Mouse (Mus musculus) yolk sac, embryonic 10.5 days (tissue): ENCODE results near the gene Rcor2.
A peak's percentile ranks its signal among the peaks of the same experiment; 100 is the strongest.

Experiments
- DNase-seq: peaks from one replicate; pipeline ENCODE4 v3.0.0-alpha.2; 2017; ENCODE audit warnings: low spot score

Rcor2 gene

DNA sequence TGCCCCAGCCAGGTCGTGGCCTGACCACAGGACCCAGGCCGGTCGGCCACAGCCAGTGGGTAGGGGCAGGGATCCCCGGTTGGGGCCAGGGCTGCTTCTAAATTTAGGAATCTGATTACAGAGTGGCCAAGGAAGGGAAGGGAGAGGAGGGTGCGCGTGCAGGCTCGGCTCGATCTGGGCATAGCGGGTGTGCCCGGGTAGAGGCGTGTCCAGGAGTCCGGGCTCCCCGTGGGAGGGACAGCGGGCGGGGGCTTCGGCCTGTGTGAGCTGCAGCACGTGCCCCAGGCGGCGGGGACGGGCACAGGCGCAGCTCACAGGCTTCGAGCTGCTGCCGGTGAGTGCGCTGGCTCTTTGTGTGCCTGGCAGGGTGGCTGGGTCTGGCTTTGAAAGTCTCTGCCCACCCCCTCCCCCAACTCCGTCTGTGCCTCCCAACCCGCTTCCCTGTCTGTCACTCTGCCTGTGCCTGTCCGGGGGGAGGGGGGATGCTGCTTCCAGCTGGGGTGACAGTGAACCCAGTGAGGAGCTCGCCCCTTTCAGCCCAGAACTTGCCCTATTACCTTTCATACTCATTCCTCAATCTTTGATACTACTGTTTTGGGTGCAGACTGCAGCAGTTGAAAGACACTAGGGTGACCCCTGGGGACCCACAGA is at the start of gene Rcor2:
Gene Rcor2, plus strand, starts transcription at position 235 of the 651 bp plus-strand sequence.
- DNase-seq: peak; percentile 51

DNA sequence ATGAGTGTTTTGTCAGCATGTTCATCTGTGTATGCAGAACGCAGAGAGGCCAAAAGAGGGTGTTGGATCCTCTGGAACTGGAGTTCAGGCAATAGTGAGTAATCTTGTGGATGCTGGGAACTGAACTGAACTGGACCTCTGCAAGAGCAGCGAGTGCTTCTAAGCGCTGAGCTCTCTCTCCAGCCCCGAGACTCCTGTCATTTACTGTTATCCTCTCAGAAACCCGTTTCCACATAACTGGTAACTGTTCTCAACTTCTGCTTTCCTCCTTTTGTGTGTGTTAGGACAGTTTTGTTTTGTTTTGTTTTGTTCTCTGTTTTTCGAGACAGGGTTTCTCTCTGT is 49.2 kb upstream of the Rcor2 start:
- DNase-seq: no peak

DNA sequence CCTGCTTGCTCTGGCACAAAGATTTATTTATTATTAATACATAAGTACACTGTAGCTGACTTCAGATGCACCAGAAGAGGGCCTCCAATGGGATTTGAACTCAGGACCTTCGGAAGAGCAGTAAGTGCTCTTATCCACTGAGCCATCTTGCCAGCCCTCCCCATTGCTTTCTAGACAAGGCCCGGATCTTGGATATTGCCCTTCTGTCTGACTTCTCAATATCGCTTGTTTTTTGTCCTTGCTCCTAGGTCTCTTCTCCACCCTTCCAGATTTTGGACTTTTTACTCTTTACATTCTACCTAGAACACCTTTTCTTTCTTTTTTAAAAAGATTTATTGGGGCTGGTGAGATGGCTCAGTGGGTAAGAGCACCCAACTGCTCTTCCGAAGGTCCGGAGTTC is 48.4 kb upstream of the Rcor2 start:
- no peak for DNase-seq

DNA sequence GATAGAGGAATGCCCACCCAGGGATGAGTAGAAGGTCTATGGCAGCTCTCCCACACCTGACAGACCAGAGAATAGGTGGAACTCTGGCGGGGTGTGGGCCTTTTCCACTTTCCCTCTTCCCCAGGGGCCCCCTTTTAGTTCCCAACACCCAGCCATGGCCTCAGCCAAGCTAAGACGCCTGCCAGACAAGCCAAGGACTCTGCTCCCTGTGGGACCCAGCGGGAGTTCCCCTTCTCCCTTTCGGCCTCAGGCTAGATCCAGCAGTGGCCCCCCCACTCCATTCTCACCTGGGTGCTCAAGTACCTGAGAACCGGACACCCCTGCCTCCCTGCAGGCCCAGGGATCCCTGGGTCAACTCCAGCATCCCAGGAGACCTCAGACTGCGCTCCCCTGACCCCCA is 44.9 kb upstream of the Rcor2 start:
- DNase-seq: no peak

DNA sequence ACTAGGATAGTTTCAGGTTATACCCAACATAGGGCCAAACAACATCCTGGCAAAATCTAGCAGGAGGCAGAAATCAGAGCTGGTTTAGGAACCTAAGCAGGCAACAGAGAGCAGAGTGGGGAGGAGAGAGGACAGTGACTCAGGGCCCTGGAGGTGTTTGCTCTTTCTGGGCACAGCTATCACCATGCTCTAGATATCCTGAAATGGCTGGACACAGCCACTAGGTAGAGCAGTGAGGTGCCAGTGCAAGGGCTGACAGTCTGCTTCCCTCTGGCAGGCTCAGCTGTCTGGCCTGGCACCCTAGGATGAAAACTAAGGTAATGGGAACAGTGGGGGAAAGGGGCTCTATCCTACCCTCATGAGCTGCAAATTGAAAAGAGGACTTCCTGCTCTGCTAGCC is 43.6 kb upstream of the Rcor2 start:
- DNase-seq: no peak

DNA sequence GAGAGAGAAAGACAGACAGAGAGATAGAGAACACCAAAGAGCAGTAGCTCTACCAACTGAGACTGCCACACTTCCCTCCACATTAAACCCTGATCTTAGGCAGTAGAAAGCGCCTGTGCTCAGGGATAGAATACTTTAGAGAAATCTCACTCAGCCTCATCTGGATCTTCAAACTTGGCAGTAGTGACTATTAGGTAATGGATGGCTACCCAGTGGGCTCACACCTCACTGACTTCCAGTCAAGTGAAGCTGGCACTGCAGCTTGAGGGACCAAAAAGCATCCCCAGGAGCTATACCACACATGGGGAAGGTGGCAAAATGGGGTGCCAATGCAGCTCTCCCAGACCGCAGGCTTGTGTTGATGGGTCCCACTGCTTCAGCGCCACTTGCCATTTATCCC is 42.9 kb upstream of the Rcor2 start:
- no peak for DNase-seq

DNA sequence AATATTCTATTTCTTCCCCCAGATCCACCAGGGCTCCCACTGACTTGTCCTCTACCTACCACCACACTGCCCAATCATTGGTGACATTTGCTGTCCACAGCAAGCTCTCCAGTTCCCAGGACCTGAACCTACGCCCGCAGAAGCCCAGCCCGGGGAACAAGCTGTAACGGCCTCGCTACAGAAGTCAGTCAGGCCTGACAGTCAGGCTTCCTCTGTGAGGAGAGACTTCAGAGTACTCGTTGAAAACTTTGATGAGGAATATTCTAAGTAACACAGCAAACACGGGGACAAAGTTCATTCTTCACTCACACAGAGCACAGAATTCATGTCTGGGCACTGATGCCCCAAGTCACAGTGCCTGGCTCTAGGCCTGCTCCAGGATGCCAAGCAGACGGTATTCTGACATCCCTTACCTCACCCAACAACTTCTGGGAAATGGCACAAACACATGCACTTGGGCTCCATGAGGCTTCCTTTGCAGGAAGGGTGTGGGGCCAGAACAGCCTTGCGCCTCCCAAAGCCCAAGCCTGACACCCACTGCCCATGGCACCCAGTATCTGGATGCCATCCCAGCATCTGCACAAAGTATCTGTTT is 41.9 kb upstream of the Rcor2 start:
- no peak for DNase-seq

DNA sequence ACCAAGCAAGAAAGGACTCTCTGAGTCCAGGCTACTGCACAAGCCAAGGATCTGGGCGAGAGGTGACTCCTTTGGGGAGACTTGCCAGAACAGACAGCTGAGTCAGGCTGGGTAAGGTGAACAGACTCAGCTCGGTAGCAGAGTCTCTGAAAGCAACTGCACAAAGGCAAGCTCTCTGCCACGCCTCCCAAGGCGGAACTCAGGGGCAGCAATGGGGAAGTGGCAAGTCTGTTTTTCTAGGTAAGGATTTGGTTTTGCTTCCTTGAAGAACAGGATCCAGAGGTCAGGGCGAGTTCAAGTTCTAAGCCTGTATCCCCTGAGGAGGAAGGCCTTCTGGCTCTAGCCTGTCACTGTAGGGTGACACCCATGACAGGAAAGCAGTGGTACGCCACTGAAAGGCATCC is 40.6 kb upstream of the Rcor2 start:
- no peak for DNase-seq

DNA sequence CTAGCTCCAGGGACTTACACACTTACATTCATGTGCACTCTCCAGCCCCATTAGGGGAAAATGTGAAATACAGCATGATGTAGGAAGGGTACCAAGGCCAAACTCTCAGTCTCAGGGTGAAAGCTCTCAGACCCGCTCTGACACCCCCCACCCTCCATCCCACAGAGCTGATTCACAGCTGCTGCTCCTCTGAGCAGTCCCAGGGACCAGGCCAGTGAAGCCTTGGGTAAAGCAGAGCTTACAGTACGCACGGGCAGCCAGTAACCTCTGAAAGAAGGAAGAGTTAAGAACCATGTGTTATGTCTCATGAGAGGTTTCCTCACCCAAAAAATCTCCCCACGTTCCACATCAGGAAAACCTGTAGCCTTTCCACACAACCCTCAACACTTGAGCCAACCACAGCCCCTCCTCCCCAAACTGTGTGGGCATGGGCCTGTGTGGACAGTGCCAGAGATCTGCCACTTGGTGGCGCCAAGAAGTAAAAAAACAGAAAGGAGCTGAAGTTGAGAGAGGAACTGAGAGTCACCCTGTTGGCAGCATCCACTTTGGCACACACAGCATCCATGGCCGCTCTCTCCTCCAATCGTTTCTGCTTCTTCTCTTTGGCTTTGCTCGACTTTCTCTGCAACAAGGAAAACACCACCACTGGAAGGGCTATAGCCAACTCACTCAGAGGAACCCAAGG is 32.4 kb upstream of the Rcor2 start:
- no peak for DNase-seq

DNA sequence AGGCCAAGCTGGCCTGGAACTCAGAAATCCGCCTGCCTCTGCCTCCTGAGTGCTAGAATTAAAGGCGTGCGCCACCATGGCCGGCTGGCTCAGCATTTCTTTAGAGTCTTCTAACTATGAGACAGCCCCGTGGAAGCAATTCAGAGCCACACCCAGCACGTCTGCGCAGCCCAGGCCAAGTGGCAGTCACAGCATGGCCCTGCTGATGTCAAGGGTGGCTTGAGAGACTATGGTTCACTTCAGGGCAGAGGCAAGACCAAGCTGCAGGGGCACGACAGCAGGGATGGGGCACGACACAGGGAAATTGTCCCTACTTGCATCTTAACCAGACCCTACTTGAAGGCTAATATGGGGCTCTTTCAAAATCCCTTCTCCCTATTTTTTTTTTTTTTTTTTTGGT is 31.7 kb upstream of the Rcor2 start:
- no peak for DNase-seq

DNA sequence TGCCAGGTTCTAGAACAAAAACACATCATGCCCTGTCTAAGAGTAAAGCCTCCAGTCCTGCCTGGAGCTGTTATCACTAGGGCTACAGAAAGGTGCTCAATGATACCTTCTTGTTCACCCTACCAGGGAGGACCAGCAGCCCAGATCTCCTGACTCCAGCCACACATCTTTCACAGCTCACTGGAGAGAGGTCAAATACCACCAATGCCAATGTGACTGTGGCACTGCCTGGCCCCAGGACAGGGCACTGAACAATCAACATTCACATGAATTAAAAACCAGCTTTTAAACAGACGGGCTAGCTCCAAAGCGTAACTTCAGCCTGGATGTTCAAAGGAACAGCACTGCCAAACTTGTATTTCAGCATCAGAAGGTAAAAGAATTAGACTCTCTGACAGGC is 31.1 kb upstream of the Rcor2 start:
- DNase-seq: no peak

DNA sequence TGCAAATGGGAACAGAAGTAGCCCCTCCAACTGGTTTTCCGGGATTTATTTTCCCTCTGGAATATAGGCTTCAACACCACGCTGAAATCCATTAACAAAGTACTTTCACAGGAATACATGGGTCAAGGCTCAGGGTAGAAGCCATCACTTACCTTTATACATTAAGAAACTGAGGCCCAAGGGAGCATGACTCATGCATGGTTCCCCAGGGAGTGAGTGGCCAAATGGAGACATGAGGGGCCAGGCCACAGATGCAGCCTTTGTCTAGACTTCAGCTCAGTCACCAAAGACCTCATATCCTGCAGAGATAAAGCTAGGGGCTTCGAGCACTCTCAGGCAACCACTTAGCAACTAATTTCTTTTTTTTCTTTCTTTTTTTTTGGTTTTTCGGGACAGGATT is 30.4 kb upstream of the Rcor2 start:
- DNase-seq: no peak

DNA sequence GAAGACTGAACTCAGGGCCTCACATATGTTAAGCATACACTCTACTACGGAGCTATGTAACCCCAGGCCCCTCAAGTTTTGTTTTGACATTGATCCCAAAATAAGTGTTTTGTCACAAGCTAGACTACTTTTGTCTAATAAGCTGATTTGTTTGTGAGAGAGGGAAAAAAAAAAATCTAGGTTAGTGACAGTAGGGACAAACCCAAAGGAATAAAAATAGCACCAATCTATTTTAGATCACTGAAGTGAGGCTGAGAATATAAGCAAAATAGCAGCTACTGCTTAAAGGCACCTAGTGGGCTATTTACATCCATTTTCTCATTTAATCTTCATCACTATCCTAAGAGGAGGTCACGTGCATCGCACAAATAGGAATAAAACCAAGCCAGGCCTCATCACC is 27.6 kb upstream of the Rcor2 start:
- DNase-seq: no peak

DNA sequence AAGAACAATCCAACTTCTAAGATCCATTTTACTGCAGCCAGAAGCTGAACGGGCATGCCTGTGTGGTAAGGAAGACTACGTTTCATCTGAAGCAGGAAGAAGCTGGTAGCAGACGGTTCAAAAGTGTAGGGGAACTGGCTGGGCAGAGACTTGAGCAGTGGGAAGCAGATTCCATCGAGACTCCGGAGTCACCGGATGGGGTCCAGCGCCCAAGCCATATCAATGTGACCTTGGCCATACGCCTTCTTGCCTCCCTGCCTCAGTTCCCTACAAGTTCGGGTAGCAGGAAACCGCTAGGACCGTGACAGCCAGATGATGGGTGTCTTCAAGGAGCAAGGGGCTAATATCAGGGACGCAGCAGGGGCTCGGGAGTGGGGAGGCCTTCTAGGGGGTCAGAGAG is 26.8 kb upstream of the Rcor2 start:
- no peak for DNase-seq

DNA sequence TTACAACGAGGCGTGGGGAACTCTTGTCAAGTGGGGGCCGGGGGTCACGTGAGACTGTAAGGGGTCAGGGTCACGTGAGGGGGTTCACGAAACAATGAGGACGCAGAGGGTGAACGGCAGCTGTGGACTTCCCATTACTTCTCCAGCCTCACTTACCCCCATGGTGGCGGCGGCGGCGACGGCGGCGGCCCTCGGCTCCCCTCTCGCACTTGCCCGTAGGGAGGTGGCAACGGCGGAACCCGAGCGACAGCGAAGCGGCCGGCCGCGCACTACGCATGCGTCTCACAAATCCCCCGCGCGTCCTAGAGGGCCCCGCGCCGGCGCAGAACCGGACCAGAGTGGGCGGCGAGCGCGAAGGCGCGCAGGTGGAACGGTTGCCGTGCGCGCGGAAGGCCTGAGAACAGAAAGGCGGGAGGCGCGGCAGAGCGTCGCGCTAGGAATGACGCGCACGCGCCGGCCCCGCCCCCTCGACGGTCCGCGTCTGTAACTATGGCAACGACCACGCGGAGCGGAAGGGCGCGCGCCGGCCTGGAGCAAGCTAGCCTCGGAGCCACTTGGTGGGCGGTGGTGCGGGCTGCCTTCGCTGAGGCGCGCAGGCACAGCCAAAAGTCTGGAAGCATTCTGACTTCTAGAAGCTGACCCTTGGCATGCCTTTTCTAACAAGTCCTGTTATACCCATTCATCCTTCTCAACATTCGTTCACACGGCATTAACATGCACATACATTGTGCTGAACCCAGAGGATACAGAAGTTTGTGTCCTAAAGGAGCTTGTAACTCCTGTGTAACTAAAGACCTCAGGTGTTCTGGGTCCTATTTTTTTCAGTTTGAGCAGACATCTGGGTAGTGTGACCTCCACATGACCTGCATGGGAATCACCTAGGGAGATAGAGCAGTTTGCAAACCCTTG is 26.1 kb upstream of the Rcor2 start, which contains the start of gene Naa40:
Gene Naa40, minus strand, starts transcription at position 402 of the 909 bp plus-strand sequence.
- DNase-seq: peak; percentile 91

DNA sequence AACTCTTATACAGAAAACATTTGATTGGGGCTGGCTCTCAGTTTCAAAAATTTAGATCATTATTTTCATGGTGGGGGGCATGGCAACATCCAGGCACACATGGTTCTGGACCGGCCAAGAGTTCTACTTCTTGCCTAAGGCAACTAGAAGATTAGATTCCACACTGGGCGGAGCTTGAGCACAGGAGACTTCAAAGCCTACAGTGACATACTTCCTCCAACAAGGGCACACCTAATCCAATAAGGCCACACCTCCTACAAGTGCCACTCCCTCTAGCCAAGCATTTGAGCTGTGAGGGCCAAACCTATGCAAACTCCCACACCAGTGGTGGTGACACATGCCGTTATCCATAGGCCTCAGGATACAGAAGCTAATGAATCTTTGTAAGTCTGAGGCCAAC is 21.1 kb upstream of the Rcor2 start:
- DNase-seq: no peak

DNA sequence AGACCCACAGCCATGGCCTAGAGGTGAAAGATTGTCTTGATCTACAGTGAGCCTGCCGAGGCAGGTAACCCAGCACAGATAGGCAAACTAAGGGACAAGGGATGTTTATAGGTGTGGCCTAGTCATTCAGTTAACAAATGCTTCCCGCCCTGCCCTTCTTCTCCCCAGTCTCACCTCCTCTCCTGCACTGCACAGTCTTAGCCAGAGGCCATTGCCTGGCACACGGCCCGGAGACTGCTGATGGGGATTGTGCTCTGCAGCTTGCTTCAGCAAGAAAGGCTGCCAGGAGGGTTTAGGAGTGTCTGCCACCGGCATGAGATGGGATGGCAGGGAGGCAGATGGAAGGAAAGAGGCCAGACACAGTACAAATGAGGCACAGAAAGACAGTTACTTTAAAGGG is 9.2 kb upstream of the Rcor2 start:
- DNase-seq: no peak

DNA sequence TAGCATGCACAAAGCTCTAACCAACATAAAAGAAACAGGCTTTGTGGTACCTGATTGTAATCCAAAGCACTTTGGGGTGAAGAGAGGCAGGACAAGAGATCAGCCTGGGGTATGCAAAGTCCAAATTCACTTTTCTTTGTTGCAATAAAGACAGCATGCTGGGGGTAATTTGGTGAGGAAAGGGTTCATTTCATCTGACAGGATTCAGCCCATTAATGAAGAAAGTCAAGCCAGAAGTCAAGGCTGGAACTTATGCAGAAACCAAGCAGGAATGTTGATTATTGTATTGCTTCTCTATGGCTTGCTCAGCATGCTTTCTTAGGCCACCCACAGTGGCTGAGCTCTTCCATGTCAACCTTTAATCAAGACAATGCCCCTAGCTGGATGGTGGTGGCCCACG is 5.6 kb upstream of the Rcor2 start:
- DNase-seq: no peak

DNA sequence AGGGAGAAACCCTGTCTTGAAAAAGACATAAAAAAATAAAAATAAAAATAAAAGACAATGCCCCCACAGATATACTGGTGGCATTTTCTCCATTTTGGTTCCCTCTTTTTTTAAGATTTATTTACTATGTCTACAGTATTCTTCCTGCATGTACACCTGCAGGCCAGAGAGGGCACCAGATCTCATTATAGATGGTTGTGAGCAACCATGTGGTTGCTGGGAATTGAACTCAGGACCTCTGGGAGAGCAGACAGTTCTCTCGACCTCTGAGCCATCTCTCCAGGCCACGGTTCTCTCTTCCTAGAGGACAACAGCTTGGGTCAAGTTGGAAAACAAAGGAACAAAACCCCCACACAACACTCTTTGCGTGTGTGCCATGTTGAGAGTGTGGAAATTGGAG is 5.2 kb upstream of the Rcor2 start:
- no peak for DNase-seq

DNA sequence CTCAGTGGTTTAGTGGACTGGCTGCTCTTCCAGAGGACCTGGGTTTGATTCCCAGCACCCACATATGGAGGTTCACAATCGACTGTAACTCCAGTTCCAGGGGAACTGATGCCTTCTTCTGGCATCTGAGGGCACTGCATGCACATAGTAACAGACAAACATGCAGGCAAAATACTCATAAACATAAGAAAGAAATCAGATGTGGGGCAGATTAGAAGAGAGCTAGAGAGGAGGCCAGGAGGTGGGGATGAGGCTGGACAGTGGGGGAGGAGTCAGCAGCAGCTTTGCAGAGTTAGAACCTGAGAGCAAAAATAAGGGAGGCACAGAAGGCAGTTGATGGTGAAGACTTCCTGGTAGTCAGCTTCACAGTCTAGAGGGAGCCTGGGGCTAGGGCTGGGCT is 4.5 kb upstream of the Rcor2 start:
- no peak for DNase-seq

DNA sequence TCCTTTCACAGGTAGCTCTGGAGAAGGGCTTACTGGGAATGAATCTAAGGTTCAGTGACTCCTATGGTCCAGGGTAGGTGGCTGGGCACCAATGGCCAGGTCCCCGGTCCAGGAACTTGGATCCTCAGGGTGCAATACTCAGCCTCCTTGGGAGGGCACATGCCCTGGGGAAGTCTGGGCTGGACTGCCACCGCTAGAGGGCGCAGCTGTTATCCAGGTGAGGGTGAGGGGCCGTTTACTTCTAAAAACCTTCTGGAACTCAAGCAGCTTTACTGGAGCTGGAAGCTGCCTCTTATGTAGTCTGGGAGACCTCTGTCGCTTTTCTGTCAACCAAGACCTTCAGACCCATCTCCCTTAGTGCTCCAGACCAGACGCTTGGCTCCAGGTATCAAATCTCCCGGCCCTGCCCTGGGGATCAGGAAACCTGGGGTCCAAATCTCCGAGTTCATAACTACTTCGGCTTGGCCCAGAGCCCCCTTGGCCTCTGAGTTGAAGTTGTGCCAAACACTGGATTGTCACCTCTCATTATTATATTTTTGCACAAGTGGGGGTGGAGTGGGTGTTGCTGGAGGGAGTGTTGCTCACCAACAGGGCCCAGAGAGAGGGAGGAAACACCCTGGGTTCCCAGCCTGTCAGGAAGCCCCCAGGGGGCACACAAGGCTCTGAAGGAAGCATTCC is 2.9 kb upstream of the Rcor2 start:
- DNase-seq: peak; percentile 72

DNA sequence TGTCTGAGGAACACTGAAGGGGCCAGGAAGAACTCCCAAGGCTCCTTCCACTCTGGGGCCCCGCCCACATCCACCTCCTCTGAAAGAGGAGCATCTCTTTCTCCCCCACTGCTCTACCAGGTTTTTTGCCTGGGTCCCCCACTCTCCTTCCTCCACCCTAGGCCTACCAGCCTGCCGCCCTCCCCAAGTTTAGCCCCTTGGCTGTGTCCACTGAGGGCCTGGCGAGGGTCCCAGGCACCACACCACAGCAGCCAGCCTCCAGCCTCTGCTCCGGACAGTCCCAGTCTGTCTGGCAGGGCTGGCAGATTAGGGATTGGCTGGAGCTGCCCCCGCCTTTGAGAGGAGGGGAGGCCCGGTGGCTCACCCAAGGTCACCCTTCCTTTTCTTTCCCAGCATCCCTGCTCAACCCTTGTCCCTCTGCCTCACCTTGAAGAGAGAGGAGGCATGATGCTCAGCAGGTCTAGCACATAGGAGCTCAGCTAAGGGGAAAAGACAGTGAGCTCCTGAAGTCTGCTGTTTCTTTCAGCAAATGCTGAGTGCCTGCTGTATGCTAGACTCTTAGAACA is 2.3 kb upstream of the Rcor2 start:
- no peak for DNase-seq
